Mouse (Mus musculus): ENCODE measurements around the gene Selp. TPM values are rescaled to one million over a fixed set of nuclear protein-coding genes. Genes with fewer than 3 reads are reported as not detected.

The Selp gene
- polyA plus RNA-seq (2014; fragmentation: Illumina TruSeq; extraction: RNeasy Lipid Tissue Mini Kit (QIAGEN cat#74804); ENCODE audit: low read depth, low replicate concordance): 5.9 TPM

DNA sequence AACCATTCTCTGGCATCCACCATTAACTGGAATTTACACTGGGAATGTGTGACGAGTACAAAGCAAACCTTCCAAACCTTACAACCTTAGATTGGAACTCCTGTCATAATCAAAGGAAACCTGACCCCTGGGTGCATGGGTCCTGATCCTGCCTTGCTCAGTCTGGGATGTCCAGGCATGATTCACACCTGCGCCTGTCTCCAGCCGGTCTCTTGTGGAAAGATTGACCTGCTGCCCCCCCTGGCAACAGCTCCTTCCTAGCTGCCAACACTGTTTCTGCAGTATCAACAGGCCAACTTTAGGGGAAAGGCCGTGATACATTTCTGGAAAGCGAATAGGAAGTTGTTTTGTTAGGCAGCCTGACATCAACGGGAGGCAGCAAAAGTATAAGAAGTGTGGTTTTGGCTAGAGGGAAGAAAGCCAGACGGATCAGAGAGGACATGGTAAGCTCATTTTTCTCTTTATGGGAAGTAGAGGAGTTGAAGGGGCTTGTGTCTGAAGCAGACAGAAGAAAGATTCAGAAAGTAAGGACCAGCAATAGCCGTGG is at the start of gene Selp:
TSS of gene Selp (plus strand) at position 318 of the 547 bp plus-strand sequence.

DNA sequence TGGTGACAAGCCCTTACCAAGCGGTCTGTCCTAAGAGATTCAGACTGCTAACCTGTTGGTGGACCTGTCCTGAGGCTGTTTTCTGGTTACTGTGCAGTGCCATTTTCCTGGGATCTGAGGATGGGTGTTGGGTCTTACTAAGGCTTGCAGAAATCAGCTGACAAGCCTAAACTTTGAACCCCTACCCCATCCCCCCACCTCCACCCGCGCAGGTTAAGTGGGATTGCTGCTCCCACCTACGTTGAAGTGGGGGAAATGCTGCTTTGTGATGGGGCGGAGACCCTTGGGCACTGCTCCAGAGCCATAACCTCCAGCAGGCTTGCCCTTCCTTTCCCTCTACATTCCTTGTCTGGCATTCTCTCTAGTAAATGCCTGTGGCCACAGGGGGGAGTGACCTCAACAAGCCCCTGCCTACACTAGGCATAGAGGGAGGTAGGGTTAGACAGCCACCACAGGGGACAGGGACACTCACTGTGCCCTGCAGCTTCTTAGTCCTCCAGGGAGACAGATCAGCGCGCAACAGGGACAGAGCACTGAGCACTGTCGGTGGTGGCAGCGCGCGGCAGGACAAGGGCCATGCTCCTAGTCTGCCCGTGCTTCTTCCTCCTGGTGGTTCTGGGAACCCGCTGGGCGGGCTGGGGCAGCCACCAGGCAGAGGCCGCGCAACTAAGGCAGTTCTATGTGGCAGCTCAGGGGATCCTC is 36.5 kb downstream of the Selp start, which contains the start of gene F5:
TSS of gene F5 (plus strand) at position 452 of the 702 bp plus-strand sequence.

Other genes starting within 250 kb of the Selp start
- gene Scyl3, start 186.2 kb upstream of the Selp start, polyA plus RNA-seq (2014; fragmentation: Illumina TruSeq; extraction: RNeasy Lipid Tissue Mini Kit (QIAGEN cat#74804); ENCODE audit: low read depth, low replicate concordance): 22.0 TPM
- 1.3 TPM for gene BC055324, start 120.5 kb upstream of the Selp start, polyA plus RNA-seq (2014; fragmentation: Illumina TruSeq; extraction: RNeasy Lipid Tissue Mini Kit (QIAGEN cat#74804); ENCODE audit: low read depth, low replicate concordance)
- 5.6 TPM for gene Mettl18, start 120.4 kb upstream of the Selp start, polyA plus RNA-seq (2014; fragmentation: Illumina TruSeq; extraction: RNeasy Lipid Tissue Mini Kit (QIAGEN cat#74804); ENCODE audit: low read depth, low replicate concordance)
- 0.20 TPM for gene Sele, start 67.0 kb upstream of the Selp start, polyA plus RNA-seq (2014; fragmentation: Illumina TruSeq; extraction: RNeasy Lipid Tissue Mini Kit (QIAGEN cat#74804); ENCODE audit: low read depth, low replicate concordance)
- gene Sell, start 53.3 kb upstream of the Selp start, polyA plus RNA-seq (2014; fragmentation: Illumina TruSeq; extraction: RNeasy Lipid Tissue Mini Kit (QIAGEN cat#74804); ENCODE audit: low read depth, low replicate concordance): 1.6 TPM
- 1.5 TPM for gene F5, start 36.6 kb downstream of the Selp start, polyA plus RNA-seq (2014; fragmentation: Illumina TruSeq; extraction: RNeasy Lipid Tissue Mini Kit (QIAGEN cat#74804); ENCODE audit: low read depth, low replicate concordance)
- gene Slc19a2, start 133.8 kb downstream of the Selp start, polyA plus RNA-seq (2014; fragmentation: Illumina TruSeq; extraction: RNeasy Lipid Tissue Mini Kit (QIAGEN cat#74804); ENCODE audit: low read depth, low replicate concordance): 13.8 TPM
- 20.7 TPM for gene Ccdc181, start 160.3 kb downstream of the Selp start, polyA plus RNA-seq (2014; fragmentation: Illumina TruSeq; extraction: RNeasy Lipid Tissue Mini Kit (QIAGEN cat#74804); ENCODE audit: low read depth, low replicate concordance)
- gene Nme7, start 188.9 kb downstream of the Selp start, polyA plus RNA-seq (2014; fragmentation: Illumina TruSeq; extraction: RNeasy Lipid Tissue Mini Kit (QIAGEN cat#74804); ENCODE audit: low read depth, low replicate concordance): 19.1 TPM
- gene Blzf1, start 192.2 kb downstream of the Selp start, polyA plus RNA-seq (2014; fragmentation: Illumina TruSeq; extraction: RNeasy Lipid Tissue Mini Kit (QIAGEN cat#74804); ENCODE audit: low read depth, low replicate concordance): 21.0 TPM